Mouse (Mus musculus) CH12.LX (cell line): ENCODE measurements around the gene Mmp13. TPM values are rescaled to one million over a fixed set of nuclear protein-coding genes. Genes with fewer than 3 reads are reported as not detected.

ENCODE experiments used
- polyA plus RNA-seq: library from polyadenylated mRNA; unstranded; fragments of >175 nt; gene quantifications from 2 replicates; pipeline ENCODE4 v1.2.1, GENCODE M21; 2012; ENCODE audit warnings: low read depth; ENCODE audit not compliant: insufficient read length
- total RNA-seq, 2 experiments: library from RNA; depleted of rRNA; stranded (reverse); fragments of 300-350 nt in 1 of 2; fragments of >200 nt in 1 of 2; gene quantifications; 2 replicates each; pipeline ENCODE4 v1.2.3; 2012 to 2014

Mmp13 gene
- total and polyA plus RNA-seq, 3 experiments = not detected

Other genes with a start within 250 kb of the Mmp13 start
- 4.7 and 4.9 TPM in 2 replicates for gene Dync2h1, start 88.1 kb upstream of the Mmp13 start, total RNA-seq (2012; rRNA removed)
- gene Dync2h1, start 88.1 kb upstream of the Mmp13 start, total RNA-seq (2014; rRNA removed) = 2.9 and 3.5 TPM in 2 replicates
- 3.5 and 4.0 TPM in 2 replicates for gene Dync2h1, start 88.1 kb upstream of the Mmp13 start, polyA plus RNA-seq
- gene Dcun1d5, start 88.0 kb upstream of the Mmp13 start, total RNA-seq (2012; rRNA removed) = 72.6 and 102 TPM in 2 replicates
- 246 and 288 TPM in 2 replicates for gene Dcun1d5, start 88.0 kb upstream of the Mmp13 start, total RNA-seq (2014; rRNA removed)
- 228 and 251 TPM in 2 replicates for gene Dcun1d5, start 88.0 kb upstream of the Mmp13 start, polyA plus RNA-seq
- not detected in 2 replicates for gene Mmp12, start 71.9 kb downstream of the Mmp13 start, total RNA-seq (2012; rRNA removed)
- 0.11 TPM in 1 of 2 replicates, not detected in the other for gene Mmp12, start 71.9 kb downstream of the Mmp13 start, total RNA-seq (2014; rRNA removed)
- gene Mmp12, start 71.9 kb downstream of the Mmp13 start, polyA plus RNA-seq = not detected in 2 replicates
- gene Mmp1b, start 115.5 kb downstream of the Mmp13 start, total RNA-seq (2012; rRNA removed) = not detected in 2 replicates
- not detected in 2 replicates for gene Mmp1b, start 115.5 kb downstream of the Mmp13 start, total RNA-seq (2014; rRNA removed)
- gene Mmp1b, start 115.5 kb downstream of the Mmp13 start, polyA plus RNA-seq = 0.16 TPM in 1 of 2 replicates, not detected in the other
- 0.08 TPM in 1 of 2 replicates, not detected in the other for gene Mmp3, start 173.3 kb downstream of the Mmp13 start, total RNA-seq (2012; rRNA removed)
- not detected in 2 replicates for gene Mmp3, start 173.3 kb downstream of the Mmp13 start, total RNA-seq (2014; rRNA removed)
- not detected in 2 replicates for gene Mmp3, start 173.3 kb downstream of the Mmp13 start, polyA plus RNA-seq
- gene Mmp10, start 229.8 kb downstream of the Mmp13 start, total RNA-seq (2012; rRNA removed) = 1.9 and 3.1 TPM in 2 replicates
- gene Mmp10, start 229.8 kb downstream of the Mmp13 start, total RNA-seq (2014; rRNA removed) = 4.2 TPM in 2 replicates
- gene Mmp10, start 229.8 kb downstream of the Mmp13 start, polyA plus RNA-seq = 1.4 and 1.5 TPM in 2 replicates